Mouse (Mus musculus): Measurements from ENCODE around the gene Chst15. TPM values are rescaled to one million over a fixed set of nuclear protein-coding genes. Genes with fewer than 3 reads are reported as not detected.

The Chst15 gene
- polyA plus RNA-seq, 1 experiment from 2014 or later, result 25.6 TPM

GRCm38 (mm10) chr7:132333078-132333477 lies 16.1 kb upstream of the Chst15 start:
- no peaks in the 10 kb centered on the region for H3K36me3 ChIP-seq
- H3K9ac ChIP-seq, result no peak overlapping the region
- H3K27ac ChIP-seq (replicated peaks), result no peak overlapping the region
- H3K4me3 ChIP-seq (replicated peaks), result no peak overlapping the region
- no peak for ATAC-seq (ENCODE audit: insufficient number of reproducible peaks, low FRiP score, low TSS enrichment, low read depth)
- no peaks in the 10 kb centered on the region for H3K9me3 ChIP-seq (replicated peaks)
- WGBS, result 75% methylated on average over 1 of the region's 1 CpGs
- peaks cover 17% of the 10 kb centered on the region for H3K4me1 ChIP-seq
- H3K4me2 ChIP-seq (replicated peaks), result no peak overlapping the region
- no peaks in the 10 kb centered on the region for H3K27me3 ChIP-seq

- WGBS, result 23% methylated on average over 11 of the region's 11 CpGs
- Histone ChIP-seq H3K9ac (no peak overlapping the region), H3K36me3 (no peaks in the 10 kb centered on the region), H3K4me2 (replicated peaks) (no peak overlapping the region), H3K27me3 (no peaks in the 10 kb centered on the region), H3K27ac (replicated peaks) (no peak overlapping the region), H3K9me3 (replicated peaks) (no peaks in the 10 kb centered on the region), H3K4me3 (replicated peaks) (no peak overlapping the region), H3K4me1 (peaks cover 15% of the 10 kb centered on the region)
- ATAC-seq (ENCODE audit: insufficient number of reproducible peaks, low FRiP score, low TSS enrichment, low read depth), result no peak
These were observed 15.1 kb upstream of the Chst15 start for GRCm38 (mm10) chr7:132332176-132332575.

GRCm38 (mm10) chr7:132330179-132330578 lies 13.2 kb upstream of the Chst15 start:
- Histone ChIP-seq H3K4me2 (replicated peaks) (no peak overlapping the region), H3K9me3 (replicated peaks) (no peaks in the 10 kb centered on the region), H3K4me1 (peaks cover 12% of the 10 kb centered on the region), H3K4me3 (replicated peaks) (no peak overlapping the region), H3K9ac (no peak overlapping the region), H3K36me3 (no peaks in the 10 kb centered on the region), H3K27ac (replicated peaks) (no peak overlapping the region), H3K27me3 (no peaks in the 10 kb centered on the region)
- no peak for ATAC-seq (ENCODE audit: insufficient number of reproducible peaks, low FRiP score, low TSS enrichment, low read depth)
- 70% methylated on average over 1 of the region's 1 CpGs for WGBS

- Histone ChIP-seq H3K27ac (replicated peaks) (no peak overlapping the region), H3K9me3 (replicated peaks) (no peaks in the 10 kb centered on the region), H3K4me1 (peaks cover 12% of the 10 kb centered on the region), H3K36me3 (no peaks in the 10 kb centered on the region), H3K27me3 (no peaks in the 10 kb centered on the region), H3K9ac (no peak overlapping the region), H3K4me2 (replicated peaks) (no peak overlapping the region), H3K4me3 (replicated peaks) (no peak overlapping the region)
- no peak for ATAC-seq (ENCODE audit: insufficient number of reproducible peaks, low FRiP score, low TSS enrichment, low read depth)
- WGBS, result 89% methylated on average over 1 of the region's 1 CpGs
These were observed 11.6 kb upstream of the Chst15 start for GRCm38 (mm10) chr7:132328648-132329047.

GRCm38 (mm10) chr7:132325549-132326331 lies 8.7 kb upstream of the Chst15 start:
- 35% methylated on average over 5 of the region's 5 CpGs for WGBS
- peak; percentile 25 for ATAC-seq (ENCODE audit: insufficient number of reproducible peaks, low FRiP score, low TSS enrichment, low read depth)

GRCm38 (mm10) chr7:132323430-132323829 lies 6.4 kb upstream of the Chst15 start:
- no peaks in the 10 kb centered on the region for H3K36me3 ChIP-seq
- H3K4me1 ChIP-seq, result peaks cover 20% of the 10 kb centered on the region
- no peaks in the 10 kb centered on the region for H3K9me3 ChIP-seq (replicated peaks)
- no peak overlapping the region for H3K27ac ChIP-seq (replicated peaks)
- no peak for ATAC-seq (ENCODE audit: insufficient number of reproducible peaks, low FRiP score, low TSS enrichment, low read depth)
- no peak overlapping the region for H3K4me2 ChIP-seq (replicated peaks)
- no peak overlapping the region for H3K4me3 ChIP-seq (replicated peaks)
- 76% methylated on average over 5 of the region's 5 CpGs for WGBS
- no peak overlapping the region for H3K9ac ChIP-seq
- H3K27me3 ChIP-seq, result no peaks in the 10 kb centered on the region

More at GRCm38 (mm10) chr7:132325549-132326331, 8.7 kb upstream of the Chst15 start:
- Histone ChIP-seq H3K9me3 (replicated peaks) (no peaks in the 10 kb centered on the region), H3K27me3 (no peaks in the 10 kb centered on the region), H3K9ac (no peak overlapping the region), H3K4me1 (peaks cover 17% of the 10 kb centered on the region), H3K27ac (replicated peaks) (peak overlapping the region; percentile 48; the same call in 1 of the 2 replicates), H3K4me3 (replicated peaks) (no peak overlapping the region), H3K36me3 (no peaks in the 10 kb centered on the region), H3K4me2 (replicated peaks) (no peak overlapping the region)

- ATAC-seq (ENCODE audit: insufficient number of reproducible peaks, low FRiP score, low TSS enrichment, low read depth), result no peak
- no peak overlapping the region for H3K27ac ChIP-seq (replicated peaks)
- H3K4me3 ChIP-seq (replicated peaks), result no peak overlapping the region
- H3K4me2 ChIP-seq (replicated peaks), result no peak overlapping the region; the same call in 1 of the 2 replicates
- H3K9ac ChIP-seq, result no peak overlapping the region
- H3K4me1 ChIP-seq, result peaks cover 28% of the 10 kb centered on the region
- WGBS, result 58% methylated on average over 2 of the region's 2 CpGs
- H3K27me3 ChIP-seq, result no peaks in the 10 kb centered on the region
- H3K36me3 ChIP-seq, result no peaks in the 10 kb centered on the region
- no peaks in the 10 kb centered on the region for H3K9me3 ChIP-seq (replicated peaks)
These were observed 4.4 kb upstream of the Chst15 start for GRCm38 (mm10) chr7:132321392-132321958.

- H3K27me3 ChIP-seq, result no peaks in the 10 kb centered on the region
- H3K4me1 ChIP-seq, result peaks cover 56% of the 10 kb centered on the region
- no peaks in the 10 kb centered on the region for H3K9me3 ChIP-seq (replicated peaks)
- ATAC-seq (ENCODE audit: insufficient number of reproducible peaks, low FRiP score, low TSS enrichment, low read depth), result peak; percentile 69
- H3K4me3 ChIP-seq (replicated peaks), result peak overlapping the region; percentile 75
- no peaks in the 10 kb centered on the region for H3K36me3 ChIP-seq
- peak overlapping the region; percentile 91 for H3K27ac ChIP-seq (replicated peaks)
- H3K4me2 ChIP-seq (replicated peaks), result peak overlapping the region; percentile 77
- H3K9ac ChIP-seq, result peak overlapping the region; percentile 58
- WGBS, result under 1% methylated on average over 79 of the region's 79 CpGs
These were observed 660 bp downstream of the Chst15 start for GRCm38 (mm10) chr7:132316101-132317035.

- H3K36me3 ChIP-seq, result no peaks in the 10 kb centered on the region
These were observed 1.6 kb downstream of the Chst15 start for GRCm38 (mm10) chr7:132315149-132316091.

GRCm38 (mm10) chr7:132312396-132312795 lies 4.6 kb downstream of the Chst15 start:
- Histone ChIP-seq H3K4me1 (peaks cover 61% of the 10 kb centered on the region), H3K4me2 (replicated peaks) (0 out of 2 replicates have a peak overlapping the region, but pooled peaks have one; percentile 6)

More at GRCm38 (mm10) chr7:132315149-132316091, 1.6 kb downstream of the Chst15 start:
- Histone ChIP-seq H3K9me3 (replicated peaks) (no peaks in the 10 kb centered on the region), H3K4me1 (peaks cover 53% of the 10 kb centered on the region), H3K4me3 (replicated peaks) (peak overlapping the region; percentile 75), H3K27me3 (no peaks in the 10 kb centered on the region), H3K9ac (peak overlapping the region; percentile 58), H3K27ac (replicated peaks) (peak overlapping the region; percentile 91), H3K4me2 (replicated peaks) (peak overlapping the region; percentile 77)
- 2% methylated on average over 51 of the region's 51 CpGs for WGBS
- ATAC-seq (ENCODE audit: insufficient number of reproducible peaks, low FRiP score, low TSS enrichment, low read depth), result 0 out of 2 replicates have a peak, but pooled peaks have one; percentile 37

More at GRCm38 (mm10) chr7:132312396-132312795, 4.6 kb downstream of the Chst15 start:
- Histone ChIP-seq H3K9ac (no peak overlapping the region), H3K4me3 (replicated peaks) (no peak overlapping the region), H3K9me3 (replicated peaks) (no peaks in the 10 kb centered on the region), H3K27me3 (no peaks in the 10 kb centered on the region), H3K36me3 (no peaks in the 10 kb centered on the region), H3K27ac (replicated peaks) (peak overlapping the region; percentile 56; the same call in 1 of the 2 replicates)
- no peak for ATAC-seq (ENCODE audit: insufficient number of reproducible peaks, low FRiP score, low TSS enrichment, low read depth)
- 44% methylated on average over 8 of the region's 8 CpGs for WGBS

All from embryonic facial prominence, embryonic 15.5 days (tissue).